Mouse (Mus musculus) liver, adult 2 months (tissue): ENCODE results near the gene Rpgrip1.

Source experiments
- CTCF ChIP-seq: fragments of 200-500 bp; IDR thresholded peaks from 2 replicates; pipeline ENCODE4 v1.5.1; 2011; ENCODE audit warnings: low read depth, low read length, control low read depth
- POLR2A ChIP-seq: fragments of 200-500 bp; IDR thresholded peaks from 2 replicates; pipeline ENCODE4 v1.6.1; 2011; ENCODE audit warnings: low read length, control low read depth; ENCODE audit not compliant: insufficient read depth; ENCODE audit errors: extremely low read depth

- TF ChIP-seq POLR2A, result no peak
- TF ChIP-seq CTCF, result no peak
These were observed 86.0 kb downstream of the Rpgrip1 start for GRCm38 (mm10) chr14:52196230-52197155.
